Mouse (Mus musculus) heart, adult 2 months (tissue): ENCODE data around the gene Fmo9. TPM values are rescaled to one million over a fixed set of nuclear protein-coding genes. Genes with fewer than 3 reads are reported as not detected.

ENCODE experiments used
- DNase-seq, 2 experiments: peaks; one replicate each; pipeline ENCODE4 v3.0.0; 2021
- H3K27ac ChIP-seq: fragments of 200-600 bp; 2 replicates; pipeline ENCODE4 v1.8.1; 2022
- H3K27me3 ChIP-seq: fragments of 200-500 bp; 2 replicates; pipeline ENCODE4 v1.6.1; 2012; ENCODE audit warnings: mild to moderate bottlenecking, low read length, inconsistent platforms, mixed read lengths; ENCODE audit not compliant: control insufficient read depth, insufficient read depth
- H3K36me3 ChIP-seq: fragments of 200-500 bp; 2 replicates; pipeline ENCODE4 v1.6.1; 2012; ENCODE audit warnings: low read length, inconsistent platforms; ENCODE audit not compliant: control insufficient read depth, insufficient read depth
- H3K4me1 ChIP-seq: fragments of 200-500 bp; 2 replicates; pipeline ENCODE4 v1.6.1; 2011; ENCODE audit warnings: low read length; ENCODE audit not compliant: control insufficient read depth, insufficient read depth
- H3K4me3 ChIP-seq: fragments of 200-600 bp; 2 replicates; pipeline ENCODE4 v1.8.1; 2022
- H3K79me2 ChIP-seq: fragments of 200-500 bp; replicated peaks from 2 replicates; pipeline ENCODE4 v1.6.1; 2012; ENCODE audit warnings: mild to moderate bottlenecking, inconsistent platforms, low read length, moderate library complexity, mixed read lengths; ENCODE audit not compliant: control insufficient read depth, insufficient read depth
- H3K9ac ChIP-seq: fragments of 200-500 bp; 2 replicates; pipeline ENCODE4 v1.6.1; 2012; ENCODE audit warnings: low read depth, mild to moderate bottlenecking, control low read depth, inconsistent platforms, low read length, mixed read lengths
- CTCF ChIP-seq: fragments of 200-600 bp; IDR thresholded peaks from 2 replicates; pipeline ENCODE4 v1.8.1; 2022; ENCODE audit warnings: antibody characterized with exemption, mild to moderate bottlenecking, moderate library complexity
- EP300 ChIP-seq: fragments of 200-500 bp; IDR thresholded peaks from 2 replicates; pipeline ENCODE4 v1.6.1; 2011; ENCODE audit warnings: low read depth, low read length, control low read depth; ENCODE audit not compliant: insufficient read depth
- POLR2A ChIP-seq: fragments of 200-500 bp; IDR thresholded peaks from 2 replicates; pipeline ENCODE4 v1.6.1; 2011; ENCODE audit warnings: mild to moderate bottlenecking, low read depth, low read length, control low read depth; ENCODE audit not compliant: insufficient read depth
- WGBS: fragments of 180-500 bp; shearing (Covaris S2); methylation state at CpG from one replicate; pipeline ENCODE4 v1.1.7; 2018; 5-methylcytosine and 5-hydroxymethylcytosine counted together
- intact Hi-C: fragments of 180-260 bp; cut with DNase I; formaldehyde crosslinking; loops from one replicate; pipeline ENCODE4 v1.15.1; 2025
- long read RNA-seq: library from polyadenylated mRNA; stranded (forward); transcript quantifications from one replicate; pipeline ENCODE4 v2.0.0, GENCODE M21; 2021
- polyA plus RNA-seq: library from polyadenylated mRNA; depleted of rRNA; stranded (reverse); fragments of >200 nt; gene quantifications from 2 replicates; pipeline ENCODE4 v1.2.3, GENCODE M21; 2012; rRNA removed
- total RNA-seq, 2 experiments: library from RNA; stranded (reverse); gene quantifications; 2 replicates each; pipeline ENCODE4 v1.2.3; 2021

Fmo9 gene
- not detected for total RNA-seq
- polyA plus RNA-seq = not detected in 2 replicates
- long read RNA-seq = 0 reads

GRCm38 (mm10) chr1:166681745-166682144 is at the start of gene Fmo9:
Gene Fmo9 (minus strand): TSS chr1:166681845.
- no peak within 1 kb of the TSS for H3K9ac ChIP-seq
- H3K27ac ChIP-seq = no peak within 1 kb of the TSS
- H3K36me3 ChIP-seq = no peaks in the 10 kb centered on the region
- no peaks in the 10 kb centered on the region for H3K79me2 ChIP-seq
- no peaks in the 10 kb centered on the region for H3K27me3 ChIP-seq
- TF ChIP-seq CTCF (no peak), POLR2A (no peak), EP300 (no peak)
- intact Hi-C loops = no loop called here
- H3K4me1 ChIP-seq = no peaks in the 10 kb centered on the region
- H3K4me3 ChIP-seq = no peak within 1 kb of the TSS
- DNase-seq = no peak
- WGBS = 78% methylated on average over 1 of the region's 1 CpGs

DNA sequence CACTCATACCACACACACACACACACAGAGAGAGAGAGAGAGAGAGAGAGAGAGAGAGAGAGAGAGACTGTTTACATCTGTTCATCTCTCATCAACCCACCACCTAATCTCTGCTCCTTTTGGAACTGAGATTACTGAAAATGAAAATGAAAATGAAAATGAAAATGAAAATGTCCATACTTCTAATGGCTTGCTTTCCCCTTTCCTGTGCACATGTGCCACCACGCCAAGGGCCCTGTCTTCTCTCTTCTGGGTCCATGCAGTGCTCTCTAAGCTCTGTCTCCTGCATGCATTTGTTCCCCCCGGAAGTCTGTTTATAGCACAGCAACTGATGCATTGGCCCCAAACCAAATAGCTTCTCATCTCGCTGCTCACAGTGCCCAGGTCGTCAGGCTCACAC is 49.2 kb upstream of the Fmo9 start:
- no peak overlapping the region for H3K27ac ChIP-seq
- DNase-seq = no peak
- intact Hi-C loops = loop anchor here (10.0 kb wide), 1 partner anchor 306 kb away; no protein-coding TSS in a partner anchor
- no peaks in the 10 kb centered on the region for H3K4me1 ChIP-seq
- H3K9ac ChIP-seq = no peak overlapping the region
- H3K4me3 ChIP-seq = no peak overlapping the region
- H3K36me3 ChIP-seq = no peaks in the 10 kb centered on the region
- TF ChIP-seq CTCF = no peak
- TF ChIP-seq EP300 = no peak
- TF ChIP-seq POLR2A = no peak
- H3K79me2 ChIP-seq = no peaks in the 10 kb centered on the region
- WGBS = 57% methylated on average over 4 of the region's 4 CpGs
- H3K27me3 ChIP-seq = no peaks in the 10 kb centered on the region

GRCm38 (mm10) chr1:166730215-166730614 is 48.6 kb upstream of the Fmo9 start:
- no peak overlapping the region for H3K27ac ChIP-seq
- no peak for DNase-seq
- H3K36me3 ChIP-seq = no peaks in the 10 kb centered on the region
- WGBS = 56% methylated on average over 2 of the region's 2 CpGs
- no peaks in the 10 kb centered on the region for H3K79me2 ChIP-seq
- TF ChIP-seq CTCF (no peak), EP300 (no peak), POLR2A (no peak)
- no peak overlapping the region for H3K4me3 ChIP-seq
- intact Hi-C loops = loop anchor here (10.0 kb wide), 1 partner anchor 305 kb away; no protein-coding TSS in a partner anchor
- no peaks in the 10 kb centered on the region for H3K27me3 ChIP-seq
- H3K4me1 ChIP-seq = no peaks in the 10 kb centered on the region
- no peak overlapping the region for H3K9ac ChIP-seq

- WGBS = 89% methylated on average over 7 of the region's 7 CpGs
- Histone ChIP-seq H3K79me2 (no peaks in the 10 kb centered on the region), H3K27ac (no peak overlapping the region), H3K9ac (no peak overlapping the region), H3K27me3 (no peaks in the 10 kb centered on the region), H3K36me3 (no peaks in the 10 kb centered on the region), H3K4me3 (no peak overlapping the region), H3K4me1 (no peaks in the 10 kb centered on the region)
- no peak for DNase-seq
- TF ChIP-seq EP300 (no peak), CTCF (no peak), POLR2A (no peak)
- intact Hi-C loops = no loop called here
Observed at GRCm38 (mm10) chr1:166710861-166711260, 29.2 kb upstream of the Fmo9 start.

- Histone ChIP-seq H3K79me2 (no peaks in the 10 kb centered on the region), H3K27me3 (no peaks in the 10 kb centered on the region), H3K9ac (no peak overlapping the region), H3K4me1 (no peaks in the 10 kb centered on the region), H3K27ac (no peak overlapping the region), H3K4me3 (no peak overlapping the region), H3K36me3 (no peaks in the 10 kb centered on the region)
- DNase-seq = no peak
- intact Hi-C loops = no loop called here
- TF ChIP-seq POLR2A = no peak
- no peak for TF ChIP-seq CTCF
- TF ChIP-seq EP300 = no peak
- 67% methylated on average over 10 of the region's 10 CpGs for WGBS
Observed at GRCm38 (mm10) chr1:166702270-166702912, 20.7 kb upstream of the Fmo9 start.

DNA sequence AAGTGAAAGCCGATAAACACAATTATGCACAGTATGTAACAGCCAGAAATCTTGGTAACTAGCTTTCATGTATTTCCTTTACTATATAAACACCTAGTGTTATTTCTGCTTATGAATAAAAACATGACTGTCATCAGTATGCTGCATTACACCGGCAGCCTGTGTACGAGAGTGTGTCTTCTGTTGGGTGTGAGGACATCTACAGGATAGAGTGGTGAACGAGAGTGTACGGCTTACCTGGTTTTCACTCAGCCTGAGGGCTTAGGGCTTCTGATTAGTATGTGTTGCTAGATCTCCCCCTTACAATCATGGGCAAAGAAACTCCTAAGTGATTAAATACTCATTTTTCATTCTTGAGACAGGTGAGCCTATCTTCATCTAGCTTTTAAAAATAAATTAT is 12.4 kb downstream of the Fmo9 start:
- intact Hi-C loops = no loop called here
- no peak overlapping the region for H3K27ac ChIP-seq
- H3K79me2 ChIP-seq = no peaks in the 10 kb centered on the region
- no peaks in the 10 kb centered on the region for H3K36me3 ChIP-seq
- H3K27me3 ChIP-seq = 0 out of 2 replicates have a peak, but pooled peaks cover 1% of the 10 kb centered on the region
- no peak overlapping the region for H3K9ac ChIP-seq
- no peaks in the 10 kb centered on the region for H3K4me1 ChIP-seq
- TF ChIP-seq CTCF = no peak
- no peak for TF ChIP-seq EP300
- TF ChIP-seq POLR2A = no peak
- H3K4me3 ChIP-seq = no peak overlapping the region
- WGBS = 86% methylated on average over 5 of the region's 5 CpGs
- no peak for DNase-seq
